Mouse (Mus musculus): ENCODE data around the gene Rnf216. TPM values are rescaled to one million over a fixed set of nuclear protein-coding genes. Genes with fewer than 3 reads are reported as not detected.
A peak's percentile ranks its signal among the peaks of the same experiment; 100 is the strongest.

The Rnf216 gene
- polyA plus RNA-seq, 1 experiment from 2014 or later, result 40.6 TPM

GRCm38 (mm10) chr5:143058208-143058607 lies 54.6 kb downstream of the Rnf216 start:
- no peak overlapping the region for H3K4me3 ChIP-seq
- peaks cover 84% of the 10 kb centered on the region for H3K4me1 ChIP-seq
- no peaks in the 10 kb centered on the region for H3K27me3 ChIP-seq (ENCODE audit: insufficient read depth, poor library complexity, severe bottlenecking)
- peak overlapping the region; percentile 83 for H3K27ac ChIP-seq
- H3K36me3 ChIP-seq, result peaks cover 13% of the 10 kb centered on the region; the same call in 1 of the 2 replicates
- no peaks in the 10 kb centered on the region for H3K9me3 ChIP-seq
- 8% methylated on average over 2 of the region's 2 CpGs for WGBS
- peak; percentile 95 for DNase-seq (ENCODE audit: low spot score)

- Histone ChIP-seq H3K27ac (peak overlapping the region; percentile 83), H3K4me3 (no peak overlapping the region), H3K9me3 (no peaks in the 10 kb centered on the region), H3K4me1 (peaks cover 88% of the 10 kb centered on the region), H3K36me3 (peaks cover 9% of the 10 kb centered on the region; the same call in 1 of the 2 replicates), H3K27me3 (ENCODE audit: insufficient read depth, poor library complexity, severe bottlenecking) (no peaks in the 10 kb centered on the region)
- 19% methylated on average over 1 of the region's 1 CpGs for WGBS
- no peak for DNase-seq (ENCODE audit: low spot score)
Measured at GRCm38 (mm10) chr5:143057753-143058152, 55.0 kb downstream of the Rnf216 start.

- DNase-seq (ENCODE audit: low spot score), result no peak
- Histone ChIP-seq H3K27me3 (ENCODE audit: insufficient read depth, poor library complexity, severe bottlenecking) (no peaks in the 10 kb centered on the region), H3K36me3 (peaks cover 11% of the 10 kb centered on the region), H3K4me1 (peaks cover 93% of the 10 kb centered on the region), H3K4me3 (no peak overlapping the region), H3K27ac (peak overlapping the region; percentile 82), H3K9me3 (no peaks in the 10 kb centered on the region)
- WGBS, result 74% methylated on average over 4 of the region's 4 CpGs
Measured at GRCm38 (mm10) chr5:143056191-143056880, 56.5 kb downstream of the Rnf216 start.

GRCm38 (mm10) chr5:143055501-143056125 lies 57.2 kb downstream of the Rnf216 start:
- Histone ChIP-seq H3K9me3 (no peaks in the 10 kb centered on the region), H3K4me1 (peaks cover 85% of the 10 kb centered on the region), H3K27ac (peak overlapping the region; percentile 82), H3K4me3 (no peak overlapping the region), H3K36me3 (peaks cover 14% of the 10 kb centered on the region), H3K27me3 (ENCODE audit: insufficient read depth, poor library complexity, severe bottlenecking) (no peaks in the 10 kb centered on the region)
- 9% methylated on average over 3 of the region's 3 CpGs for WGBS
- peak; percentile 79 for DNase-seq (ENCODE audit: low spot score)

GRCm38 (mm10) chr5:143054703-143055102 lies 58.1 kb downstream of the Rnf216 start:
- peak; percentile 65 for DNase-seq (ENCODE audit: low spot score)
- no peaks in the 10 kb centered on the region for H3K27me3 ChIP-seq (ENCODE audit: insufficient read depth, poor library complexity, severe bottlenecking)
- no peak overlapping the region for H3K4me3 ChIP-seq
- H3K27ac ChIP-seq, result peak overlapping the region; percentile 82
- H3K36me3 ChIP-seq, result peaks cover 9% of the 10 kb centered on the region
- no peaks in the 10 kb centered on the region for H3K9me3 ChIP-seq
- H3K4me1 ChIP-seq, result peaks cover 85% of the 10 kb centered on the region
- 77% methylated on average over 2 of the region's 2 CpGs for WGBS

GRCm38 (mm10) chr5:143053132-143053972 lies 59.4 kb downstream of the Rnf216 start:
- Histone ChIP-seq H3K4me3 (no peak overlapping the region), H3K4me1 (peaks cover 85% of the 10 kb centered on the region), H3K36me3 (peaks cover 7% of the 10 kb centered on the region), H3K27ac (peak overlapping the region; percentile 82), H3K9me3 (no peaks in the 10 kb centered on the region), H3K27me3 (ENCODE audit: insufficient read depth, poor library complexity, severe bottlenecking) (no peaks in the 10 kb centered on the region)
- no peak for DNase-seq (ENCODE audit: low spot score)
- WGBS, result 45% methylated on average over 5 of the region's 5 CpGs

- whole genome bisulfite sequencing, result 47% methylated on average over 2 of the region's 2 CpGs
- H3K9me3 ChIP-seq, result no peaks in the 10 kb centered on the region
- peaks cover 7% of the 10 kb centered on the region for H3K36me3 ChIP-seq
- H3K4me1 ChIP-seq, result peaks cover 85% of the 10 kb centered on the region
- peak overlapping the region; percentile 82 for H3K27ac ChIP-seq
- H3K4me3 ChIP-seq, result no peak overlapping the region
- DNase-seq (ENCODE audit: low spot score), result no peak
- H3K27me3 ChIP-seq (ENCODE audit: insufficient read depth, poor library complexity, severe bottlenecking), result no peaks in the 10 kb centered on the region
Measured at GRCm38 (mm10) chr5:143052677-143053076, 60.1 kb downstream of the Rnf216 start.

GRCm38 (mm10) chr5:143051851-143052250 lies 60.9 kb downstream of the Rnf216 start:
- Histone ChIP-seq H3K27ac (peak overlapping the region; percentile 82), H3K4me1 (peaks cover 77% of the 10 kb centered on the region), H3K9me3 (no peaks in the 10 kb centered on the region), H3K4me3 (no peak overlapping the region), H3K36me3 (peaks cover 8% of the 10 kb centered on the region), H3K27me3 (ENCODE audit: insufficient read depth, poor library complexity, severe bottlenecking) (no peaks in the 10 kb centered on the region)
- WGBS, result 75% methylated on average over 6 of the region's 6 CpGs
- no peak for DNase-seq (ENCODE audit: low spot score)

- DNase-seq (ENCODE audit: low spot score), result no peak
- H3K4me1 ChIP-seq, result peaks cover 72% of the 10 kb centered on the region
- WGBS, result 81% methylated on average over 5 of the region's 5 CpGs
- H3K9me3 ChIP-seq, result no peaks in the 10 kb centered on the region
- no peak overlapping the region for H3K4me3 ChIP-seq
- peak overlapping the region; percentile 56 for H3K27ac ChIP-seq
- peaks cover 11% of the 10 kb centered on the region for H3K36me3 ChIP-seq
- H3K27me3 ChIP-seq (ENCODE audit: insufficient read depth, poor library complexity, severe bottlenecking), result no peaks in the 10 kb centered on the region
Measured at GRCm38 (mm10) chr5:143050273-143050672, 62.5 kb downstream of the Rnf216 start.

- Histone ChIP-seq H3K4me1 (peaks cover 73% of the 10 kb centered on the region), H3K36me3 (peaks cover 11% of the 10 kb centered on the region), H3K27me3 (ENCODE audit: insufficient read depth, poor library complexity, severe bottlenecking) (no peaks in the 10 kb centered on the region), H3K27ac (peak overlapping the region; percentile 56), H3K9me3 (no peaks in the 10 kb centered on the region), H3K4me3 (no peak overlapping the region)
- 47% methylated on average over 4 of the region's 4 CpGs for WGBS
- no peak for DNase-seq (ENCODE audit: low spot score)
Measured at GRCm38 (mm10) chr5:143049746-143050145, 63.0 kb downstream of the Rnf216 start.

GRCm38 (mm10) chr5:143049013-143049385 lies 63.8 kb downstream of the Rnf216 start:
- Histone ChIP-seq H3K4me3 (no peak overlapping the region), H3K4me1 (peaks cover 68% of the 10 kb centered on the region), H3K36me3 (peaks cover 17% of the 10 kb centered on the region), H3K9me3 (no peaks in the 10 kb centered on the region), H3K27me3 (ENCODE audit: insufficient read depth, poor library complexity, severe bottlenecking) (no peaks in the 10 kb centered on the region), H3K27ac (peak overlapping the region; percentile 62)
- WGBS, result 73% methylated on average over 1 of the region's 1 CpGs
- no peak for DNase-seq (ENCODE audit: low spot score)

- peak overlapping the region; percentile 69 for H3K27ac ChIP-seq
Measured at GRCm38 (mm10) chr5:143048232-143049012, 64.4 kb downstream of the Rnf216 start.

More at GRCm38 (mm10) chr5:143048232-143049012, 64.4 kb downstream of the Rnf216 start:
- DNase-seq (ENCODE audit: low spot score), result no peak
- H3K36me3 ChIP-seq, result peaks cover 20% of the 10 kb centered on the region
- peaks cover 62% of the 10 kb centered on the region for H3K4me1 ChIP-seq
- H3K9me3 ChIP-seq, result no peaks in the 10 kb centered on the region
- H3K27me3 ChIP-seq (ENCODE audit: insufficient read depth, poor library complexity, severe bottlenecking), result no peaks in the 10 kb centered on the region
- no peak overlapping the region for H3K4me3 ChIP-seq
